Mouse (Mus musculus) regulatory T cell (primary cell): ENCODE results near the gene Mettl23.

Source experiments
- in situ Hi-C: fragments of 300-600 bp; cut with MboI, MseI; formaldehyde crosslinking; loops from one replicate; pipeline ENCODE4 v1.15.1; 2025; ENCODE audit warnings: high pct_unique_total_duplicates

The Mettl23 gene

GRCm38 (mm10) chr11:116843261-116844233 lies at the start of gene Mettl23, which contains the start of gene Jmjd6:
TSS of gene Mettl23 (plus strand) at chr11:116843278.
TSS of gene Jmjd6 (minus strand) at chr11:116843449.
- in situ Hi-C loops: no loop called here

GRCm38 (mm10) chr11:116799364-116799763 lies 43.7 kb upstream of the Mettl23 start:
- in situ Hi-C loops: no loop called here

- in situ Hi-C loops: no loop called here
These were observed 42.0 kb upstream of the Mettl23 start for GRCm38 (mm10) chr11:116801106-116801505.

DNA sequence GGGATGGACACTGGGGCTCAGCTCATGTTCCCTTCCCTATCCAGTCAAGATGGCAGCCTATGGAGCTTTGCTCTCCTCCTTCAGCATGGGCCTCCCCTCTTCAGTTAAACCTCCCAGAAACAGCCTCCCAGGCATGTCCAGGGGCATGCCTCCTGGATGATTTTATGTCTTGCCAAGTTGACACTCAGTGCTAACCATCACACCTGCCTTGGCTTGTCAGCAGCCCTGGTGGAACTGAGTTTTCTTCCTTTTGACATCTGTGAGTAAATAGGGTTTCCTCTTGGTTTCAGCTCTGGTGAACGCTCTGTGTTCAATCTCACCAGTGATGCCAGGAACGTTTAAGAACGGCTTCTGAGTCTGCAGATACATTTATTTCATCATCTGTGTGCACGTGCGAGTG lies 40.4 kb upstream of the Mettl23 start:
- in situ Hi-C loops: no loop called here

GRCm38 (mm10) chr11:116806136-116807071 lies 36.7 kb upstream of the Mettl23 start:
- in situ Hi-C loops: loop anchor here (5.0 kb wide), 1 partner anchor 164 kb away; no protein-coding TSS in a partner anchor

- in situ Hi-C loops: loop anchor here (5.0 kb wide), 1 partner anchor 165 kb away; no protein-coding TSS in a partner anchor
These were observed 36.0 kb upstream of the Mettl23 start for GRCm38 (mm10) chr11:116807116-116807515.

DNA sequence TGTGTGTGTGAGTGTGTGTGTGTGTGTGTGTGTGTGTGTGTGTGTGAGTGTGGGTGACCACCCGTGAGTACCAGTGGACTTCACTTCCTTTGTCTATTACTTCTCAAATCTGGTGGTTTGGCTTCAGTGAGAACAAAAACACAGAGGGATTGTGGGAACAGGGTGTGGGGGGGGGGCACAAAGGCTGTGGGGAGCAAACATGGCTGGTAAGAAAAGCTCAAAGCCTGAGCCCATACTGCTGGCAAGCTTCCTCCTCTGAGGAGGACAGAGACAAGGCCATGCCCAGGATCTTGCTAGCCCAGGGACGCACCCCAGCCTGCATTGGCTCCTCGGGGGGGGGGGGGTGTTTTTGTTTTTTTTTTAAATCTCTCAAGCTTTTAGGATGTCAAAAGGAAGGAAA lies 35.6 kb upstream of the Mettl23 start:
- in situ Hi-C loops: loop anchor here (5.0 kb wide), 1 partner anchor 165 kb away; no protein-coding TSS in a partner anchor

DNA sequence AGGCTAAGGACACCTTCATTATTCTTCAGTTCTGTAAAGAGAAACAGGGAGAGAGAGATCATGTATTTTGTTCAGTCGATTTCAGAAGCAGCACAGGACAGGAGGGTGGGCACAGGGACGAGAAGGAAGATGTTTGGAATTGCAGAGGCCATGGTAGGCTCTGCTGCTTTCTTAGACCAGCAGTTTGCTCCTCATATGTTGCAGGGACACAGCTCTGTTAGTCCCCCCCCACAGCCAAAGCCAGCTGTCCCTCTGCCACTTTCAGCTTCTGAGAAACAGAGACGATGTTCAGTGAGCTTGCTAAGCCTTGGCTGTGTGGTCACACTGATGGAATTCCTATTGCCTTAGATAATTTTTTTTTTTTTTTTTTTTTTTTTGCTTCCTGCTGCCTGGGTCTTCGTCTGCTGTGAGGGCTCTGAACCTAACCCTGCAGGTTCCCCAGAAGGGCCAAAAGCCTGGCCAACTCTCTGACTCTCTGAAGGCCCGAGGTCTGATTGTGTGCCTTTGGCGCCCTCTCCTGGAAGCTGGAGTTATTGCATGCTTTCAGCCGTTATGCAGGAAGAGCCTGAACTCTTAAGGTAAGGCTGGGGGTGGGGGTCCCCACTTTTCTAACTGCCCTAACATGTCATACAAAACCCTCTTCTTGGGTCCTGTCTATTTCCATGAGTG lies 35.0 kb upstream of the Mettl23 start:
- in situ Hi-C loops: loop anchor here (5.0 kb wide), 1 partner anchor 166 kb away; no protein-coding TSS in a partner anchor

DNA sequence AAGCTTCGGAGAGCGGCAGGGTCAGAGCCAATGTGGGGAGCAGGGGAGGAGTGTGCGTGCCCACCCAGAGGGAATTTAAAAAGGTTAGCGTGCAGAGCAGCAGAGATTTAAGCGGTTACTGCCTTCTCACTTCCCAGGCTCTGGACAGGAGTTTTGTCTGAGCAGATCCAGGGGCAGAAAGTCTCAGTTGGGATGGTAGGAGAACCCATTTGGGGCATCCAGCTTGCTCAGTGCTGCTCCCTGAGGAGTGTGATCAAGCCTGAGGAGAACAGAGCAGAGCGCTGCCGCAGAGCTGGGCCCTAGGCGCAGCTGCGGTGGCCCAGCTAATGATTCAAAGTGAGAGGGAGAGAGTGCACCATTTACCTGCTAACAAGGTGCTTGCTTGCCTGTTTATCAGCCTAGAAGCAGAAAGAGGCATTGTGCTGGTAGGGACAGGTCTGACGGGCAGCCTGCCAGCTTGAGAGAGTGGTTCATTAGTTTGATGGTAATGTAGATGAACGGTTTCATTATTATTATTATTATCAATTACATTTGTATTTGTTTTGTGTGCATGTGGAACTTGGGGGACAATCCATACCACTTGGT lies 34.2 kb upstream of the Mettl23 start:
- in situ Hi-C loops: loop anchor here (5.0 kb wide), 1 partner anchor 167 kb away; no protein-coding TSS in a partner anchor

GRCm38 (mm10) chr11:116809520-116809919 lies 33.6 kb upstream of the Mettl23 start:
- in situ Hi-C loops: loop anchor here (5.0 kb wide), 1 partner anchor 167 kb away; no protein-coding TSS in a partner anchor

DNA sequence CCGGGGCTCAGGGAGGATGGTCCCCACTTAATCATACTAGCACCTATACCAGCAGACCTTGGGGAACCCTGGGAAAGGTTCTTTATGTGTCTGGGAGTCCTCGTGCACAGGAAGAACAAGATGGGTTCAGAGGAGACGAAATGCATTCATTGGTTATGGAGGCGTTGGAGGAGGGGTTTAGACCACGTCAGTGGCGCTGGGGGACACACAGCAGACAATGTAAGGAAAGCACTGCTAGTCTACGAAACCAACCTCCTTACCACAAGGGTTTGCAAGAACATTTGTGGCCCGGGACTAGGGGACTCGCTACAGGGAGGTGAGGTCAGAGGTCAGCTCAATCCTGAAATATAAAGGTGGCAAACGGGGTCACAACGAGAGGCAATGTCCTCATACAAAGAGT lies 32.5 kb upstream of the Mettl23 start:
- in situ Hi-C loops: no loop called here

DNA sequence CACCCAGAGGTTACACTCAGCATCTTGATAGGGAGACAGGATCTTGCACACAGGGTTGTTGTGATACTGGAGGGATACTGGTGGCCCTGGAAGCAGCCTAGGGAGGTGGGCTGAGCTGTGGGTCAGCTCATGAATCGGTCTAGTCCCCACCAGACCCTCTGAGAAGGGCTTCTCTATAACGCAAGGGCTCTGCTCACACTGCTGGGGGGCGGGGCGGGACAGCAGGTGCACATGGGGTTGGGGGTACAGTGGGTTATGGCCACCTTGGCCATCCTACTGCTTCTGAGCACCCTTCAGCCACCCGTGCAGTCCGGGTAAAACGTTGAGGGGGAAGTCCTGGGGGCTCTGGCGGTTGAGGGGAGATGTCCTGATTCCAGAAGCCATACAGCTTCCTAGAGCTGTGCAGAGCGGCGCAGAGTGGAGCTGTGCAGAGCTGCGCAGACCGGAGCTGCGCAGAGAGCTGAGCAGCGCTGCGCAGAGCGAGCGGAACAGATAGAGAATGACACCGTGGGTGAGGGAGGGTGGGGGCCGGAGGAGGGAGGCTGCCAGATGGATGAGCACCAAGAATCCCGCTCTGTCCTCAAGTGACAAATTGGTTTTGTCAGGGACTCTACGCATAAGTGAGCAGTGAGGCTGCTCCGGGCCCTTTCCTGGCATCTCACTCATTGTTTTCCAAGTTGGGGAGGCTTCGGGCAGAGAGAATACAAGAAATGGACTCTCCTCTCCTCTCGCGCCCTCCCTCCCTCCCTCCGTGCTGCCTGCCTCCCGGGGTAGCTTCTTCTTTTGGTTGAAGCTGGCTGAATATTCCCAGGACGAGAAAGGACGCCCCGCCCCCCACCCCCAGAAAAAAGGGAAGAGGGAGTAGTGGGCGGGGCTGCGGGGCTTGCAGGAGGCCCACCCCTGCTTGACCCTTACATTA lies 31.8 kb upstream of the Mettl23 start:
- in situ Hi-C loops: no loop called here

GRCm38 (mm10) chr11:116812793-116813529 lies 30.1 kb upstream of the Mettl23 start:
- in situ Hi-C loops: no loop called here

DNA sequence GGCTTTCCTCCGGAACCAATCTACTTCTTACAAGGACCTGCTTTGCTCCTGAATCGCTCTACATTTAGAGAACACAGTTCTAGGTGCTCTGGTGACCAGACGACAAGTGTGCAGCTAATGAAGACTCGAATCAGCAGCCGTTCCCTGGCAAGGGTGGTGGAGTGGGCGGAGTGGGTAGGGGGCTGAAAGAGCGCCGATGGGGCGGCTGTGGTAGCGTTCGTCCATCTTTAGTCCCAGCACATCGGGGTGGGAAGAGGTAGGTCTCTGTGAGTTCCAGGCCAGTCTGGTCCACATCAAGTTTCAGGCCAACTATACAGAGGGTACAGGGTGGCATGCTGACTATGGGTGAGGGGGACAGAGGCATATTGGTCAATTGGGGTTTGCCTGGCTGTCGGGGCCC lies 29.5 kb upstream of the Mettl23 start:
- in situ Hi-C loops: no loop called here

GRCm38 (mm10) chr11:116814076-116814883 lies 28.8 kb upstream of the Mettl23 start:
- in situ Hi-C loops: no loop called here

DNA sequence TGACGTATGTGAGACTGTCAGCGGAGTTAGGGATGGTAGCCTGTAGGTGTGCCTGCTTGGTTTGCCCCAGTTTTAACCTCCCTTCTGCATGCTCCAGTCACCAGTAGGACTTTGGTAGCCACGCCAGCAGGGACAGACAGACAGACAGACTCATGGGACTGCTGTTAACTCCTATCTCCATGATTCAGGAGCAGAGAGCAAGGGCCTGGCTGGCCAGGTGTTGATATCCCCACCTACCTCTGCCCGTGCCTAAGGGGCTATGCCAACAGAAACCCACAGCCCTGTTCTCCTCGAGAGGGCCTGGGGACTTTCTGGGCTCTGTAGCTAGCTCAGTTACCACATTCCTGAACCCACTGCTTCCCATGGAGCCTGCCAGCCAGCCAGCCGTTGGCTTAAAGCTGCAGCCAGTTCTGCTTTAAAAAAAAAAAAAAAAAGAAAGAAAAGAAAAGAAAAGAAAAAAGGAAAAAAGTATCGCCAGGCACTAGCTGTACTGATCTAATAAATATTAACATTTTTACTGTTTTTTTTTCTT lies 28.1 kb upstream of the Mettl23 start:
- in situ Hi-C loops: no loop called here

GRCm38 (mm10) chr11:116816769-116817168 lies 26.3 kb upstream of the Mettl23 start:
- in situ Hi-C loops: no loop called here

- in situ Hi-C loops: no loop called here
These were observed 25.5 kb upstream of the Mettl23 start for GRCm38 (mm10) chr11:116817567-116817966.
